In the genomic region with DNA sequence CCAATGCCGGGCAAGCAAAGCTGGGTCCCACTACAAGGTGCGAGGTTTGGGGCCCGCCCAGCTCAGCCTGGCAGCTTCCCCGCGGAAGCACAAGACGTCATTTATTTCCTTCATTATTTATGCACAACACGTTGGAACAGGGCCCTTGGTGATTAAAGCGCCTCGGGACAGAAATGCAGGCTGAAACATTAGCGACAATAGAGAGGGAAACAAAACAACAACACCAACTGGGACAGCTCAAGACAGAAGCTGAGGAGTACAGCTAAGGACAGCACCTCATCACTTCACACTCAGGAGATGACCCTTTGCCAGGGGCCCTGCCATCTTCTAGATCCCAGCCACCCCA, we compare ENCODE assay signal across 7 mouse cellular contexts.
DNase-seq lines count a peak whose midpoint lies in the region; ATAC-seq and TF ChIP-seq lines count a peak whose summit lies in the region.

No protein-coding gene starts in this region.

- H3K27ac ChIP-seq in forebrain, postnatal 0 days (ENCODE audit: low read depth, low read length), result peak overlapping the region; percentile 62; the same call in 1 of the 2 replicates
- peak overlapping the region; percentile 21; the same call in 1 of the 2 replicates for H3K27ac ChIP-seq in midbrain, embryonic 14.5 days (replicated peaks; ENCODE audit: low read depth, low read length)

- peaks cover 8% of the 10 kb centered on the region; the same call in 1 of the 2 replicates for H3K4me1 ChIP-seq in forebrain, postnatal 0 days (ENCODE audit: insufficient read depth)
- H3K4me1 ChIP-seq in midbrain, embryonic 14.5 days (ENCODE audit: control insufficient read depth, insufficient read depth, low read length), result peaks cover 21% of the 10 kb centered on the region

- TF ChIP-seq CTCF in forebrain, postnatal 0 days (IDR thresholded peaks at IDR 0.05; ENCODE audit: low read depth), result no peak

- H3K27me3 ChIP-seq in forebrain, postnatal 0 days (ENCODE audit: insufficient read depth, low read length), result no peaks in the 10 kb centered on the region
- H3K27me3 ChIP-seq in midbrain, embryonic 14.5 days (ENCODE audit: control insufficient read depth, insufficient read depth, low read length), result no peaks in the 10 kb centered on the region

- no peaks in the 10 kb centered on the region for H3K36me3 ChIP-seq in forebrain, postnatal 0 days (ENCODE audit: insufficient read depth)
- no peaks in the 10 kb centered on the region for H3K36me3 ChIP-seq in midbrain, embryonic 14.5 days (ENCODE audit: control insufficient read depth, insufficient read depth, low read length)

- no peaks in the 10 kb centered on the region for H3K9me3 ChIP-seq in forebrain, postnatal 0 days (ENCODE audit: low read length)
- no peaks in the 10 kb centered on the region for H3K9me3 ChIP-seq in midbrain, embryonic 14.5 days (ENCODE audit: control insufficient read depth, low read length)

- ATAC-seq in forebrain, postnatal 0 days, result peak; percentile 58
- ATAC-seq in midbrain, embryonic 14.5 days (ENCODE audit: low FRiP score, low TSS enrichment), result peak; percentile 50; the same call in 1 of the 2 replicates

- DNase-seq in right cerebral cortex, postnatal 4 days, result peak; percentile 40
- no peak for DNase-seq in right cerebral cortex, adult 2 months (ENCODE audit: low spot score in 2 of 2)
- DNase-seq in forebrain, postnatal 0 days, result peak; percentile 68
- DNase-seq in kidney, postnatal 10 days, result peak; percentile 45
- DNase-seq in midbrain, embryonic 14.5 days, result peak; percentile 75
- no peak for DNase-seq in thymus, postnatal 36 days
- DNase-seq in testis, postnatal 14 days (ENCODE audit: low spot score), result no peak

- H3K4me3 ChIP-seq in forebrain, postnatal 0 days (ENCODE audit: low read depth, low read length), result peak overlapping the region; percentile 18
- no peak overlapping the region; the same call in 1 of the 2 replicates for H3K4me3 ChIP-seq in midbrain, embryonic 14.5 days (replicated peaks; ENCODE audit: low read depth, low read length)

- peak overlapping the region; percentile 46 for H3K4me2 ChIP-seq in forebrain, postnatal 0 days (ENCODE audit: low read depth)
- H3K4me2 ChIP-seq in midbrain, embryonic 14.5 days (ENCODE audit: low read length), result peak overlapping the region; percentile 42

- WGBS in forebrain, postnatal 0 days, result 3% methylated on average over 10 of the region's 10 CpGs
- WGBS in midbrain, embryonic 14.5 days, result 5% methylated on average over 10 of the region's 10 CpGs

- peak overlapping the region; percentile 28; the same call in 1 of the 2 replicates for H3K9ac ChIP-seq in forebrain, postnatal 0 days
- 0 out of 2 replicates have a peak overlapping the region, but pooled peaks have one; percentile 20 for H3K9ac ChIP-seq in midbrain, embryonic 14.5 days (replicated peaks; ENCODE audit: low read length)

Comparison
In these comparisons a context has a peak if more than half of its experiments do, and no peak if none do; other contexts are left out.
1. DNase-seq: peak in right cerebral cortex, postnatal 4 days (single experiment), forebrain, postnatal 0 days (single experiment), kidney, postnatal 10 days (single experiment) and midbrain, embryonic 14.5 days (single experiment); none in right cerebral cortex, adult 2 months (0 of 2), thymus, postnatal 36 days (0 of 2) and testis, postnatal 14 days (single experiment).